14 mouse cellular contexts compared by ENCODE assay signal in the genomic region with DNA sequence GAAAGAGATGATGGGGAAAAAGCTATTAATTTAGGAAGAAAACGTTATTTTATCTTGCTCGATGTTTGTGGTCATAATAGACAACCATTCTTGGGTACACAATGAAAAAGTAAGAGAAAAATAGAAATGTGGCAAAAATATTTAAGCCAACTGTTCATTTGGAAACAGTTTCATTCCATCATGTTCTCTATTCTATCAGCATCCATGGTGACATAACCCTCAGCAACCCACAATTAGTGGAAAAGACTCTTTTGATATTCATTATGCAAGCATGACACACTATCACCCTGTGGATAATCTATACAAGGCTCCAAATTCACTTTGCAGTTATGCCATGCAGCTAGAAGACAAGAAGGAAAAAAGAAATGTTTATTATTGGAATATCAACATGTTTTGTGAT.
DNase-seq lines count a peak whose midpoint lies in the region; TF ChIP-seq lines count a peak whose summit lies in the region.
"Had no signal": no experiment of that assay in that cellular context is flagged by ENCODE, and none has a peak within 500 bp of the region (broad histone marks: within the 10 kb centered on the region; RNA-seq: fewer than 3 reads in every experiment).

No protein-coding gene starts in this region.

- peak overlapping the region; percentile 81 for H3K27ac ChIP-seq in layer of hippocampus, adult 2 months

- TF ChIP-seq CTCF in layer of hippocampus, adult 2 months (conservative IDR thresholded peaks at IDR 0.05): no peak

- peak in 1 of 2 experiments; percentile 14 for DNase-seq in layer of hippocampus, adult 2 months (ENCODE audit: low spot score in 2 of 2)
- no peak for DNase-seq in layer of hippocampus, postnatal 10 days (ENCODE audit: low spot score in 2 of 2)
- DNase-seq in layer of hippocampus, adult 9-11 months: peak; percentile 8
- no peak for DNase-seq in layer of hippocampus, postnatal 25 days (ENCODE audit: extremely low spot score in 1 of 2, low spot score in 1 of 2)
- DNase-seq: adrenal gland, adult 2 months; adrenal gland, adult 8-10 months; adrenal gland, postnatal 10 days; adrenal gland, postnatal 14 days; adrenal gland, postnatal 25 days; adrenal gland, postnatal 36 days; B cell, adult 2 months; cerebellum, adult 11 months; cerebellum, adult 11-12 months; cerebellum, adult 18-20 months had no signal

- no peak overlapping the region for H3K4me3 ChIP-seq in layer of hippocampus, adult 2 months
